Mouse (Mus musculus) brain, embryonic 14.5 days (tissue): ENCODE data around the gene D1Ertd622e. TPM values are rescaled to one million over a fixed set of nuclear protein-coding genes. Genes with fewer than 3 reads are reported as not detected.

Experiments
- DNase-seq: peaks from one replicate; pipeline ENCODE4 v3.0.0-alpha.2; 2011; ENCODE audit warnings: low read depth
- CTCF ChIP-seq: fragments of 200-500 bp; IDR thresholded peaks from 2 replicates; pipeline ENCODE4 v1.5.1; 2012; ENCODE audit warnings: inconsistent platforms, mild to moderate bottlenecking, moderate library complexity, borderline replicate concordance; ENCODE audit not compliant: insufficient read depth, insufficient read length; ENCODE audit errors: extremely low read depth
- POLR2A ChIP-seq: fragments of 200-500 bp; IDR thresholded peaks from 2 replicates; pipeline ENCODE4 v1.6.1; 2012; ENCODE audit warnings: mild to moderate bottlenecking, inconsistent platforms, borderline replicate concordance; ENCODE audit not compliant: poor library complexity, insufficient read depth, insufficient read length, severe bottlenecking; ENCODE audit errors: extremely low read depth
- polyA plus RNA-seq: library from polyadenylated mRNA; depleted of rRNA; stranded (reverse); fragments of >200 nt; gene quantifications from 2 replicates; pipeline ENCODE4 v1.2.3, GENCODE M21; 2012; rRNA removed

The D1Ertd622e gene
- polyA plus RNA-seq, 1 experiment = 53.5 TPM

DNA sequence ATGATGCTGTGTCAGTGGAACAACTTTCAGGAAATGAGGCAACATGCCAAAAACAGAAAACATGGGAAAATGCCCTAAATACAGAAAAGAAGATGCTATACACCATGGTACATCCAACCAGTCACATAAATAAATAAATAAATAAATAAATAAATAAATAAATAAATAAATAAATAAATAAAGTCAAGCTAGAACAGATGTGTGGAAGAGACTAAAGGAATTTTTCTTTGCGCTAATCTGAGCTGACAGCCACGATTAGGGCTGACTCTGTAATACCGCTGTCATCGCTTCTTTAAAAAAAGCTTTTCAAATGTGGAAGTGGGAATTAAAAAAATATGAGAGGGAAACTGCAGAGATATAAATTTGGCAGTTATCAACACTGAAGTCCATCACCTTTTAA, 93.9 kb downstream of the D1Ertd622e start:
- no peak for DNase-seq
- TF ChIP-seq POLR2A (no peak), CTCF (no peak)

DNA sequence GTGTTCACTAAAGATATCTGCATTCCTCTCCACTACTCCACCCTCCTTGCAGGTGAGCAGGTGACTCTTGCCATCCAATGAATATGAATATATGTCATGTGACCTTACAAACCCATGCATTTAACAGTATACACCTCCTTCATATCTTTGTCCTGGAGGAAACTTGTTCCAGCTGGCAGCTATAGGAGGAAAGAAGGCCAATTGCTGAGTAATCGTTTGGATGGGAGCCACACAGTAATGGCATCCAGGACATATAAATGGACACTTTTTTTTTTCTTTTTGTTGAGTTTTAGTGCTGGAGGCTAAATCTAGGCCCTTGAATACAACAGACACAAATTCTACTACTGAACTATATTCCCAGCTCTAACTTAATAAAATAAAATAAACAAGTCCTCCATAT, 97.2 kb downstream of the D1Ertd622e start:
- no peak for TF ChIP-seq CTCF
- no peak for TF ChIP-seq POLR2A
- peak; percentile 28 for DNase-seq

DNA sequence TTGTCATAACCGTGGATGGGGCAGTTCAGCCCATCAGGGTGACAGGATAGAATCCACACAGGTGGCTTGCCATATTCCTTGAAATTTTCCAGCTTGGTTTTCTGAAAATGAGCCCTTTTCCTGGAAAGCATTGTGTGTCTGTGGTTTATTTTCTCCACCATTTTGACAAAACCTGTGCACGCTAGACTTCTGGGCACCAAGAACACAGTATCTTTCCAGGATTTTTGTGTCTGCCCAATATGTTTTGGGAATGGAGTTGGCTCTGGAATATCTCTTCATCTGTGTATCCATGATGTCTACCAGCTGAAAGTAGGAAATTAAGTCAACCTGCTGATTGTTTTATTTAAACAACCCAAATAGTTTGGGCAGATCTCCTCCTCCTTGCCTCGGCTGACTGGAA, 99.0 kb downstream of the D1Ertd622e start:
- no peak for DNase-seq
- TF ChIP-seq CTCF (no peak), POLR2A (no peak)

Other genes with a start within 250 kb of the D1Ertd622e start
- gene Gin1, start 108.1 kb upstream of the D1Ertd622e start, polyA plus RNA-seq = 6.7 and 6.8 TPM in 2 replicates
- gene Ppip5k2, start 108.3 kb upstream of the D1Ertd622e start, polyA plus RNA-seq = 55.7 and 65.7 TPM in 2 replicates